Mouse (Mus musculus) megakaryocyte, embryonic 14.5 days (primary cell): Measurements from ENCODE around the gene Gpx1. TPM values are rescaled to one million over a fixed set of nuclear protein-coding genes. Genes with fewer than 3 reads are reported as not detected.
A peak's percentile ranks its signal among the peaks of the same experiment; 100 is the strongest.
"Not testable (repeated sequence)": the region's sequence is repeated elsewhere in the genome, so short reads cannot be mapped to it uniquely, and the experiment has no call there.

ENCODE experiments used
- H3K27me3 ChIP-seq: replicated peaks from 2 replicates; pipeline ENCODE3; 2012; ENCODE audit warnings: inconsistent platforms
- H3K36me3 ChIP-seq: replicated peaks from 2 replicates; pipeline ENCODE3; 2012; ENCODE audit warnings: low read length, inconsistent platforms, mixed read lengths
- H3K4me1 ChIP-seq: 2 replicates; pipeline ENCODE4 v1.6.1; 2012; ENCODE audit warnings: inconsistent platforms
- H3K4me3 ChIP-seq: replicated peaks from 2 replicates; pipeline ENCODE3; 2012; ENCODE audit warnings: moderate library complexity, mild to moderate bottlenecking, inconsistent platforms
- H3K9me3 ChIP-seq: 2 replicates; pipeline ENCODE4 v1.6.1; 2012; ENCODE audit warnings: inconsistent platforms
- FLI1 ChIP-seq: IDR thresholded peaks from 2 replicates; pipeline ENCODE4 v1.6.1; 2012; ENCODE audit warnings: low read length, inconsistent platforms, mixed read lengths
- GATA1 ChIP-seq: IDR thresholded peaks from 3 replicates; pipeline ENCODE4 v1.6.1; 2012; ENCODE audit warnings: mixed read lengths, low read length, inconsistent platforms, borderline replicate concordance
- polyA plus RNA-seq: library from polyadenylated mRNA; stranded (reverse); fragments of >175 nt; gene quantifications from 2 replicates; pipeline ENCODE4 v1.2.3, GENCODE M21; 2012; ENCODE audit warnings: low replicate concordance; ENCODE audit not compliant: insufficient read depth

Gpx1 gene
- polyA plus RNA-seq, 1 experiment = 236 TPM

DNA sequence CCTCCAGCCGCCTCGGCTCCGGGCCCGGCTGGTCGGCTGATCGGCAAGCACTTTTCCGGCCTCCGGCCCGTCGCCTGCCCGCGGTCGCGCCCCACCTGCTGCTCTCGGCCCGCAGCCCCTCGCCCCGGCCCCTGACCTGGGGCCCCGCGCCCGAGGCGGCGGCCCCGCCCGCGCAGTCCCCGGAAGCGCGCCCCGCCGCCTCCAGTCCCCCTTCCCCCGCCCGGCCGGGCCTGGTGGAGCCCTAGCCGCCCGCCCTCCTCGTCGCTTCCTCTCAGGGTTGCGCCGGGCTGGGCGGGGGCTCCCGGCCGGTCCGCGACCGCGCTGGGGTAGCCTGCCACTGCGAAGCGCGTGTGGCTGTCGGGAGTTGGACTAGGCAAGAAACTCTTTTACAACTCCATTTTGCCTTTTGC is 32.1 kb upstream of the Gpx1 start:
- H3K27me3 ChIP-seq = no peaks in the 10 kb centered on the region
- H3K4me1 ChIP-seq = peaks cover 67% of the 10 kb centered on the region
- TF ChIP-seq GATA1 (no peak), FLI1 (no peak)
- H3K36me3 ChIP-seq = peaks cover 46% of the 10 kb centered on the region
- H3K9me3 ChIP-seq = no peaks in the 10 kb centered on the region
- peak overlapping the region; percentile 94 for H3K4me3 ChIP-seq

DNA sequence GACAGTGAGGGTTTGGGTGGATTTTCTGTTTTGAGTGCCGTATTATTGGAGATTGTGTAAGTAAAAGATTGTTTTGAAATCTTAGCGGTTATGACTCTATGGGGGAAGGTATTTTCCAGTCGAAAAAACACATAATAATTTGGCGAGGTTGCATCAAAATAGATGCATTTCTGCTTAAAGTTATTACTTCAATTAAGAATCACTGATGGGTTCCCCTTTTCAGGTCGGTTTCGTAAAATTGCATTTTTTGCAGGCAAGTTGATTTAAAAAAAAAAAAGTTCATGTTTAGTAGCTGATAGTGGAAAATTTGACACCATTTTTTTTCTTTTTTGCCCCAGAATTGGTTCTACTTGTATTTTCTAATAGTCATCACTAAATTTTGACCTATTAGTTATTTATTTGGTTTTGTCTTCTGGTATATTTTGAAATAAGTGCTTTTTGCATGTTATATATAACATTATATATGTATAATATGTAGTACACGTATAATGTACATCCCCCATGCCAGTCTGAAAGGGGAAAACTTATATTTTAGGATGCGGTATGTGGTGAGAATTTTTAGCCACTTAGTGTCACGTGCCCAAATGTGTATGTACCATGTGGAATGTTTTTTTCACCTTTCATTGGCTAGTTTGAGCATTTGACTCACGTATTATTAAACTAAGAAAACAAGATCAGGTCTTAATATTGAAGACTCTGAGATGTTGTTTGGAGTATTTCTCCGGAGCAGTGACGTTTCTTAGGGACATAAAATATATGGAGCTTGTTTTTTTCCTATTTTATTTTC is 31.5 kb upstream of the Gpx1 start:
- no peaks in the 10 kb centered on the region for H3K27me3 ChIP-seq
- no peak for TF ChIP-seq FLI1
- TF ChIP-seq GATA1 = no peak
- H3K4me1 ChIP-seq = peaks cover 70% of the 10 kb centered on the region
- H3K36me3 ChIP-seq = peaks cover 47% of the 10 kb centered on the region
- H3K4me3 ChIP-seq = peak overlapping the region; percentile 94
- no peaks in the 10 kb centered on the region for H3K9me3 ChIP-seq

DNA sequence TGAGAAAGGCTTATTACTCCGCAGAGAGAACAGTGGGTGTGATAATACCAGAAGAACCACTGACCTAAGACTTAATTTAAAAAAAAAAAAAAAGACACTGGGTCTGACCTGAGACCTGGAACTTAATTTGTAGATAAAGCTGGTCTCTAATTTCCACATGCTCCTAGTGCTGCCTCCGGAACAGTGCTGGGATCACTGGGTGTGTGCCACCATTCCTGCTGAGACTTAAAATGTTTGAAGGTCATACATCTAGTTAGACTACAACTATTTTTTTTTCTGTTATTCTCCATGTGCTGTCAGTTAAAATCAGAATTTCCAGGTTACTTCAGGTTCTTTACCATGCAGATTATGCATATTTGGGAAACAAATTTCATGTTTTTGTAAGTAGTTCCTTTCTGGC is 30.6 kb upstream of the Gpx1 start:
- H3K36me3 ChIP-seq = peaks cover 44% of the 10 kb centered on the region
- H3K9me3 ChIP-seq = no peaks in the 10 kb centered on the region
- no peak for TF ChIP-seq GATA1
- no peak for TF ChIP-seq FLI1
- peak overlapping the region; percentile 94 for H3K4me3 ChIP-seq
- H3K27me3 ChIP-seq = no peaks in the 10 kb centered on the region
- peaks cover 70% of the 10 kb centered on the region for H3K4me1 ChIP-seq

DNA sequence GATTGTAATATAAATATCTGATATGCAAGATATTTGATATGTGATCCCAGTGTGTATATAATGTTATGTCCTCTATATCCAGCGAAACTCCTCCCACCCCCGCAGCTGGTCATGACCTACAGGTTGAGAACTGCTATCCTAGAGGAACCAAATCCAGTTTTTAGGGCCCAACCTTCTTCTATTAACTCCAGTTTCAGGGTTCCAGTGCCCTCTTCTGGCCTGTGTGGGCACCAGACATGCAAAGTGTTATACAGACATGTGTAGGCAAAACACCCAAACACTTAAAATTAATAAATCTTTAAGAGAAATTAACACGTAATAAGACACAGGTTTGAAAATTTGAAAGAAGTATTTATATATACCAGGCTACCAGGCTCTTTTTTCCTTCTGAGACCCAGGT is 21.1 kb upstream of the Gpx1 start:
- no peak overlapping the region for H3K4me3 ChIP-seq
- no peaks in the 10 kb centered on the region for H3K27me3 ChIP-seq
- peaks cover 79% of the 10 kb centered on the region for H3K36me3 ChIP-seq
- TF ChIP-seq FLI1 (no peak), GATA1 (no peak)
- no peaks in the 10 kb centered on the region for H3K9me3 ChIP-seq
- peaks cover 41% of the 10 kb centered on the region for H3K4me1 ChIP-seq

DNA sequence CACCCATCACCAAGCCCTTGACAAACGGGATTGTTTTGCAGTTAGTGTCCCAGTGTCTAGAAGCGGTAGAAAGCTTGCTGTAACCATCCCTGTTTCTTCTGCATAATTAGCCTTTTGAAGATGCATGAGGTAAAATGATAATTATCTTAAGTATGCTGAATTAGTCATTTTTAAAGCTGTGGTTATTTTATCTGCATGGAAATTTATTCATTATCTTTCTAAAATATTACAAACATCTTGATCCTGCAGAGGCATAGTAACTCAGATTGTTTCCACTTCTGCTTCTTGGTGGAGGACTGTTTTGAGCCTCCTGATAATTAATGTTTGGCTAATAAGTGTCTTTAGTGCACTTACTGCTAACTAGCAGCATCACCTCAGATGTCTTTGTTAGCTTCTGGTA is 20.2 kb upstream of the Gpx1 start:
- peaks cover 48% of the 10 kb centered on the region for H3K4me1 ChIP-seq
- H3K4me3 ChIP-seq = no peak overlapping the region
- H3K9me3 ChIP-seq = no peaks in the 10 kb centered on the region
- peaks cover 83% of the 10 kb centered on the region for H3K36me3 ChIP-seq
- H3K27me3 ChIP-seq = no peaks in the 10 kb centered on the region
- TF ChIP-seq GATA1 (no peak), FLI1 (no peak)

DNA sequence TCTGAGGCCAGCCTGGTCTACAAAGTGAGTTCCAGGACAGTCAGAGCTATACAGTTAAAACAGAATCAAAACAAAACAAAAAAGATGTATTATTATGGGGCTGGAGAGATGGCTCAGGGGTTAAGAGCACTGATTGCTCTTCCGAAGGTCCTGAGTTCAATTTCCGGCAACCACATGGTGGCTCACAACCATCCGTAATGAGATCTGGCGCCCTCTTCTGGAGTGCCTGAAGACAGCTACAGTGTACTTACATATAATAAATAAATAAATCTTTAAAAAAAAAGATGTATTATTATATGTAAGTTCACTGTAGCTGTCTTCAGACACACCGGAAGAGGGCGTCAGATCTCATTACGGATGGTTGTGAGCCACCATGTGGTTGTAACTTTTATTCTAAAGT is 16.6 kb upstream of the Gpx1 start:
- H3K4me3 ChIP-seq, H3K9me3 ChIP-seq, H3K27me3 ChIP-seq: not testable (repeated sequence)
- Histone ChIP-seq H3K4me1 (peaks cover 58% of the 10 kb centered on the region), H3K36me3 (peaks cover 81% of the 10 kb centered on the region)

DNA sequence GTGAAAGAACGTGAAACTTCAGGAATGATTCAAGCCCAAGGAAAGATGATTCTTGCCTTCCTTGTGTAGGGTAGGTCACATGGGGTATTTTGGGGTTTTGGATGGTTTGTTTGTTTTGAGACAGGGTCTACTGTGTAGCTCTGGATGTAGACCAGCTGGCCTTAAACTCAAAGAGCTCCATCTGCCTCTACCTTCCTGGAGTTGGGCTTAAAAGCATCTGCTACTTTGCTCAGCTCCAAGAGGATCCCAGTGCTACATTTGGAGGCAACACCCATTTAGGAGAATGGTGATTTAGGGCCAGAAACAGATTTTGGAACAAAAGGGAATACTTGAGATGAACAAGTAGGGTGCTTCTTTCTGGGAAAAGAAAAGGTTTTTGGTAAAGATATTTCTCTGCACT is 13.9 kb upstream of the Gpx1 start:
- Histone ChIP-seq H3K9me3 (no peaks in the 10 kb centered on the region), H3K4me1 (peaks cover 42% of the 10 kb centered on the region), H3K36me3 (peaks cover 87% of the 10 kb centered on the region), H3K4me3 (no peak overlapping the region), H3K27me3 (no peaks in the 10 kb centered on the region)
- no peak for TF ChIP-seq FLI1
- no peak for TF ChIP-seq GATA1

DNA sequence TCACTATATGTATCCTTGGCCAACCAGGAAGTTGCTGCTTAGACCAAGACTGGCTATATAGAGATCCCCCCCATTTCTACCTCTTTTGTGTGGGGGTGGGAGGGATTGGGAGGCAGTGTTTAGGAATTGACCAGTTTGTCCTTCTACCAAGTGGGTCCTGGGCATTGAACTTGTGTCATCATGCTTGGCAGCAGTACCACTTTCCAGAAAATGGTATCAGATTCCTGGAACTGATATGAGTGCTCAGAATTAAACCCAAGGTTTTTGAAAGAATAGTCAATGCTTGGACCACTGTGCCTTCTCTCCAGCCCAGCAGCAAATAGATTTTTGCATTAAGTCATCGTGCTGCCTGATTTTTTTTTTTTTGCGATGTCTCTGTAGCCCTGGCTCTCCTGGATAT is 12.9 kb upstream of the Gpx1 start:
- H3K4me1 ChIP-seq = peaks cover 40% of the 10 kb centered on the region
- H3K4me3 ChIP-seq = no peak overlapping the region
- no peaks in the 10 kb centered on the region for H3K27me3 ChIP-seq
- TF ChIP-seq FLI1 (no peak), GATA1 (no peak)
- no peaks in the 10 kb centered on the region for H3K9me3 ChIP-seq
- H3K36me3 ChIP-seq = peaks cover 88% of the 10 kb centered on the region

DNA sequence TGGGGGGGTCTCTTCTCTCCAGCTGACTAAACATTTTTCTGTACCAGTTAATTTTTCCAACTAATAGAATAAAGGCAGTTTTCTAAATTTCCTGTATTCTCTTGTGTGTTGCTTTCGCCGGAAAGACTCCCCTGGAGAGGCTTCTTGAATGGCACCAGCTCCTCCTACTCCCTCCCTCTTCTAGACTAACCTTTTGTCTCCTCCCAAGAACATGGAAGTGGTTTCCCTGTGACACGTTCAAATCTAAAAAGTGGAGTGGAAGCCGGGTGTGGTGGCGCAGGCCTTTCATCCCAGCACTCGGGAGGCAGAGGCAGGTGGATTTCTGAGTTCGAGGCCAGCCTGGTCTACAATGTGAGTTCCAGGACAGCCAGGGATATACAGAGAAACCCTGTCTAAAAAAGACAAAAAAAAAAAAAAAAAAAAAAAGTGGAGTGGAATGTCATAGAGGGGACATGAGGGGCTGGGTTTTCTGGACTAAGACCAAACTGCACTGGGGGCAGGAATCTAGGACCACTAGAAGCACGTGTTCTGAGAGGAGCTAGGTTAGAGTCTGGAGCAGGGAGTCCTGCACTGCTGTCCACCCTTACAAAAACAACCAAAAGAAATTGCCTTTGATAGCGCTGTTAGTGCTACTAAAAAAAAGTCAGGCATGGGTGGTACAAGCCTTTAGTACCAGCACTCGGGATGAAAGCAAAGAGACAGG is 704 bp upstream of the Gpx1 start:
- Histone ChIP-seq H3K4me3 (peak overlapping the region; percentile 92), H3K4me1 (peaks cover 54% of the 10 kb centered on the region), H3K27me3 (no peaks in the 10 kb centered on the region), H3K36me3 (peaks cover 51% of the 10 kb centered on the region), H3K9me3 (no peaks in the 10 kb centered on the region)
- TF ChIP-seq GATA1 = no peak
- TF ChIP-seq FLI1 = no peak

GRCm38 (mm10) chr9:108338551-108338885 is 185 bp upstream of the Gpx1 start:
- TF ChIP-seq GATA1 (no peak), FLI1 (no peak)
- H3K4me1 ChIP-seq = peaks cover 59% of the 10 kb centered on the region
- no peaks in the 10 kb centered on the region for H3K9me3 ChIP-seq
- H3K27me3 ChIP-seq = no peaks in the 10 kb centered on the region
- peak overlapping the region; percentile 92 for H3K4me3 ChIP-seq
- peaks cover 46% of the 10 kb centered on the region for H3K36me3 ChIP-seq

DNA sequence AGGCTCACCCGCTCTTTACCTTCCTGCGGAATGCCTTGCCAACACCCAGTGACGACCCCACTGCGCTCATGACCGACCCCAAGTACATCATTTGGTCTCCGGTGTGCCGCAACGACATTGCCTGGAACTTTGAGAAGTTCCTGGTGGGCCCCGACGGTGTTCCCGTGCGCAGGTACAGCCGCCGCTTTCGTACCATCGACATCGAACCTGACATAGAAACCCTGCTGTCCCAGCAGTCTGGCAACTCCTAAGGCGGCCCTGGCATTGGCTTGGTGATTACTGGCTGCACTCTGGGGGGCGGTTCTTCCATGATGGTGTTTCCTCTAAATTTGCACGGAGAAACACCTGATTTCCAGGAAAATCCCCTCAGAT is 1.2 kb downstream of the Gpx1 start:
- no peaks in the 10 kb centered on the region for H3K9me3 ChIP-seq
- H3K27me3 ChIP-seq = no peaks in the 10 kb centered on the region
- H3K4me1 ChIP-seq = peaks cover 70% of the 10 kb centered on the region
- TF ChIP-seq GATA1 (no peak), FLI1 (no peak)
- H3K4me3 ChIP-seq = peak overlapping the region; percentile 92
- peaks cover 33% of the 10 kb centered on the region for H3K36me3 ChIP-seq
